ENCODE assay signal across 34 mouse cellular contexts in genomic region chr13:95431760-95432159, GRCm38 (mm10). TPM values are rescaled to one million over a fixed set of nuclear protein-coding genes. Genes with fewer than 3 reads are reported as not detected.
DNase-seq lines count a peak whose midpoint lies in the region; ATAC-seq lines count a peak whose summit lies in the region.
"Had no signal": no experiment of that assay in that cellular context is flagged by ENCODE, and none has a peak within 500 bp of the region (broad histone marks: within the 10 kb centered on the region; RNA-seq: fewer than 3 reads in every experiment).

No protein-coding gene starts in this region.

- no peaks in the 10 kb centered on the region for H3K36me3 ChIP-seq in forebrain, embryonic 11.5 days (ENCODE audit: control insufficient read depth, insufficient read depth, low read length)
- no peaks in the 10 kb centered on the region for H3K36me3 ChIP-seq in forebrain, embryonic 14.5 days (ENCODE audit: control insufficient read depth, insufficient read depth, low read length)
- H3K36me3 ChIP-seq: embryonic facial prominence, embryonic 13.5 days; forebrain, embryonic 10.5 days; G1E; heart, embryonic 12.5 days; hindbrain, embryonic 13.5 days; limb, embryonic 13.5 days; liver, embryonic 12.5 days had no signal

- no peak overlapping the region for H3K4me2 ChIP-seq in forebrain, embryonic 11.5 days (ENCODE audit: low read depth, low read length, severe bottlenecking)
- H3K4me2 ChIP-seq in forebrain, embryonic 14.5 days (ENCODE audit: low read length), result no peak overlapping the region
- H3K4me2 ChIP-seq: embryonic facial prominence, embryonic 13.5 days; heart, embryonic 12.5 days; hindbrain, embryonic 13.5 days; limb, embryonic 13.5 days; liver, embryonic 12.5 days had no signal

- no peak overlapping the region for H3K9ac ChIP-seq in forebrain, embryonic 11.5 days (ENCODE audit: low read length)
- no peak overlapping the region for H3K9ac ChIP-seq in forebrain, embryonic 14.5 days (ENCODE audit: low read length)
- H3K9ac ChIP-seq: embryonic facial prominence, embryonic 13.5 days; forebrain, postnatal 0 days; heart, embryonic 12.5 days; hindbrain, embryonic 13.5 days; limb, embryonic 13.5 days; liver, embryonic 12.5 days; liver, postnatal 0 days had no signal

- no peak overlapping the region for H3K4me3 ChIP-seq in forebrain, embryonic 11.5 days (ENCODE audit: low read depth, low read length)
- H3K4me3 ChIP-seq in forebrain, embryonic 14.5 days (ENCODE audit: low read depth, low read length), result no peak overlapping the region
- H3K4me3 ChIP-seq: embryonic facial prominence, embryonic 13.5 days; forebrain, embryonic 10.5 days; heart, adult 2 months; heart, embryonic 12.5 days; hindbrain, embryonic 13.5 days; layer of hippocampus, adult 2 months; left cerebral cortex, adult 2 months; limb, embryonic 13.5 days; liver, embryonic 12.5 days; megakaryocyte, embryonic 14.5 days had no signal

- 88% methylated on average over 10 of the region's 10 CpGs for WGBS in forebrain, embryonic 11.5 days
- 85% methylated on average over 10 of the region's 10 CpGs for WGBS in forebrain, embryonic 14.5 days

- H3K9me3 ChIP-seq in forebrain, embryonic 11.5 days (ENCODE audit: control insufficient read depth, low read length), result no peaks in the 10 kb centered on the region
- H3K9me3 ChIP-seq in forebrain, embryonic 14.5 days (replicated peaks; ENCODE audit: control insufficient read depth, low read length), result no peaks in the 10 kb centered on the region
- H3K9me3 ChIP-seq: embryonic facial prominence, embryonic 13.5 days; forebrain, embryonic 10.5 days; G1E; heart, embryonic 12.5 days; hindbrain, embryonic 13.5 days; limb, embryonic 13.5 days; liver, embryonic 12.5 days had no signal

- H3K27ac ChIP-seq in forebrain, embryonic 11.5 days (ENCODE audit: low read depth, low read length), result no peak overlapping the region
- H3K27ac ChIP-seq in forebrain, embryonic 14.5 days (ENCODE audit: low read depth, low read length), result no peak overlapping the region
- H3K27ac ChIP-seq: embryonic facial prominence, embryonic 13.5 days; forebrain, embryonic 10.5 days; heart, adult 2 months; hindbrain, embryonic 13.5 days; layer of hippocampus, adult 2 months; left cerebral cortex, adult 2 months; limb, embryonic 13.5 days; liver, embryonic 12.5 days; stomach, postnatal 0 days had no signal

- no peak for ATAC-seq in forebrain, embryonic 11.5 days (replicated peaks; ENCODE audit: low FRiP score)
- ATAC-seq in forebrain, embryonic 14.5 days, result no peak
- ATAC-seq: forebrain, postnatal 0 days; intestine, embryonic 16.5 days; liver, embryonic 12.5 days; liver, postnatal 0 days; midbrain, embryonic 16.5 days had no signal

- no peaks in the 10 kb centered on the region for H3K4me1 ChIP-seq in forebrain, embryonic 11.5 days (replicated peaks; ENCODE audit: control insufficient read depth, insufficient read depth, low read length)
- H3K4me1 ChIP-seq in forebrain, embryonic 14.5 days (ENCODE audit: control insufficient read depth, insufficient read depth, low read length), result no peaks in the 10 kb centered on the region
- H3K4me1 ChIP-seq: embryonic facial prominence, embryonic 13.5 days; heart, embryonic 12.5 days; limb, embryonic 13.5 days; liver, embryonic 12.5 days had no signal

- H3K27me3 ChIP-seq in forebrain, embryonic 11.5 days (ENCODE audit: control insufficient read depth, insufficient read depth, low read length), result no peaks in the 10 kb centered on the region
- H3K27me3 ChIP-seq in forebrain, embryonic 14.5 days (replicated peaks; ENCODE audit: control insufficient read depth, insufficient read depth, low read length), result no peaks in the 10 kb centered on the region
- H3K27me3 ChIP-seq: embryonic facial prominence, embryonic 13.5 days; hindbrain, embryonic 13.5 days; liver, embryonic 12.5 days had no signal

- peak; percentile 10 for DNase-seq in forebrain, embryonic 11.5 days (ENCODE audit: low spot score)
- no peak for DNase-seq in forebrain, embryonic 14.5 days (ENCODE audit: low spot score)
- peak; percentile 44 for DNase-seq in kidney, postnatal 10 days
- DNase-seq in kidney, adult 8-10 months, result no peak
- DNase-seq in lung, postnatal 10 days, result peak; percentile 10
- DNase-seq in lung, postnatal 36 days, result no peak
- peak; percentile 25 for DNase-seq in R1 (ENCODE audit: low read depth, low spot score)
- DNase-seq: adrenal gland, postnatal 10 days; cerebellum, adult 11 months; cerebellum, adult 9-10 months; cerebellum, postnatal 36 days; forebrain, postnatal 0 days; heart, adult 2 months; heart, postnatal 4 days; liver, postnatal 0 days; lung, postnatal 4 days; right cerebral cortex, postnatal 4 days; thymus, postnatal 4 days had no signal

RNA-seq across cellular contexts. Expression of gene Crhbp, which starts 13.0 kb away (rescaled TPM):
- polyA plus RNA-seq in forebrain, embryonic 11.5 days (2014; fragmentation: Nextera tagmentation; extraction: Ambion mirVana), result 0.17 and 0.25 TPM in 2 replicates
- polyA plus RNA-seq in forebrain, embryonic 14.5 days (2014; fragmentation: Nextera tagmentation; extraction: Ambion mirVana), result 0.75 and 1.1 TPM in 2 replicates
- polyA plus RNA-seq: G1E; heart, adult 2 months; heart, postnatal 0 days; liver, embryonic 12.5 days; spleen, adult 2 months had no signal

RNA-seq across cellular contexts. Expression of gene S100z, which starts 46.8 kb away (rescaled TPM):
- polyA plus RNA-seq in forebrain, embryonic 11.5 days (2014; fragmentation: Nextera tagmentation; extraction: Ambion mirVana), result 0.83 and 1.7 TPM in 2 replicates
- not detected in 2 replicates for polyA plus RNA-seq in forebrain, embryonic 14.5 days (2014; fragmentation: Nextera tagmentation; extraction: Ambion mirVana)
- polyA plus RNA-seq: forebrain, embryonic 10.5 days; forebrain, postnatal 0 days; G1E; heart, adult 2 months; heart, embryonic 12.5 days; heart, postnatal 0 days; hindbrain, embryonic 13.5 days; limb, embryonic 13.5 days; liver, embryonic 12.5 days; liver, postnatal 0 days; midbrain, embryonic 16.5 days; neural tube, embryonic 11.5 days; spleen, adult 2 months had no signal

RNA-seq across cellular contexts. Expression of gene Aggf1, which starts 56.6 kb away (rescaled TPM):
- polyA plus RNA-seq in forebrain, embryonic 11.5 days (2014; fragmentation: Nextera tagmentation; extraction: Ambion mirVana), result 51.6 and 54.4 TPM in 2 replicates
- 38.0 and 40.3 TPM in 2 replicates for polyA plus RNA-seq in forebrain, embryonic 14.5 days (2014; fragmentation: Nextera tagmentation; extraction: Ambion mirVana)

Comparison
In these comparisons a context has a peak if more than half of its experiments do, and no peak if none do; other contexts are left out.
1. DNase-seq: peak in forebrain, embryonic 11.5 days (single experiment), kidney, postnatal 10 days (single experiment), lung, postnatal 10 days (single experiment) and R1 (single experiment); none in forebrain, embryonic 14.5 days (single experiment), kidney, adult 8-10 months (0 of 2) and lung, postnatal 36 days (single experiment).